Mouse (Mus musculus) fibroblast of lung, adult 2 months (primary cell): ENCODE measurements around the gene Adgrg6.

Source experiments
- DNase-seq: peaks from one replicate; pipeline ENCODE4 v3.0.0-alpha.2; 2011; ENCODE audit warnings: low read depth

The Adgrg6 gene

DNA sequence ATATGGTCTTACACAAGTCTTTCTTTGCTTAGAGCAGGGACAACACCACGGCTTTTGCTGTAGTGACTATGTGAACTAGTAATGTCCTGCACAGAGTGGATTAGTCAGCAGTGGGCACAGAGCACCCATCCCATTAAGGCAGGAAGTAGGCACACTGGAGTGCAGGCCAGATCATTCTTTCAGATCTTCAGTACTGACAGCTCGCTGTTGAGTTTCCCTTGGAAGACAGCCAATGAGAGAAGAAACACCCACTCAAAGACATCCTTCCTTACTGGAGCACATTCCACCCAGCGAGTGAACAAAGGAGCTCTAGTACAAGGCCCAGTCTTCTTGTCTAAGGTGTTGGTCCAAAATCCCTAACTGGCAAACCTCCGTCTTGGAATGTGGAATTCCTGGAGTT lies 53.6 kb downstream of the Adgrg6 start:
- DNase-seq = no peak

GRCm38 (mm10) chr10:14483257-14483656 lies 62.2 kb downstream of the Adgrg6 start:
- DNase-seq = no peak

DNA sequence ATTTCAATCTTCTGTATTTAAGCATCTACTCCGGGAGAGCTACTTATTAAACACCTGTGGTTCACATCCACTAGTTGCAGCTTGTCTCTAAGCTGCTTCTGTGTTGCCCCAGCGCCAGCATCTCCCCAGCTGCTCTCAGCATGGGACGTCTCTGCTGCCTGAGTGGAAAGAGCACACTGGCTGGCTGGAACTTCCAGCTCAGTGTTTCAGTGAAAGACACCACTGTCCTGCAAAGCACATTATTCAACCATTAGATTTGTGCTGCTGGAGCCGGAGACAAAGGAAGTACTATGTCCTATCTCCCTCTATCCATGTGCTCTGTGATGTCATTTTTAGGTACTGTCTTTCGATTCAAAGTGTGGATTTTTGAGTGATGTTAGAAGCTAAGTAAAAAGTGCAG lies 63.0 kb downstream of the Adgrg6 start:
- DNase-seq = no peak

DNA sequence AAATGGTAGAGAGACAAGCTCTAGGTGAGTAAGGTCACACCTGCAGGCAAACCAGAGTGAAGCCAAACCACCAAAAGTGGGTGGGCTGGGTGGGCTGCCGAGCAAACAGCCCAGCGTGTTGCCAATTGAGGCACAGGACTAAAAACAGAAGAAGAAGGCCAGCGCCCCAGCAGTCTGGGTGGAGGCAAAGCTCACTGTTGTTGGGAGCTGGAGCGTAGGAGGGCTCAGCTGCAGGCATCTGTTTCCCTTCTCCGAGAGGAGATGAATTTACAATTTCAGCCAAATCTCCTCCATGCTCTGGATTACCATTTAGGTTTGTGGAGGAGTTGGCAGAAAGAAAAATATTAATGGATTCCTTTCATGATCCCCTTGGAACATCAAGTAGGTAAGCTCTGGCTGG lies 64.5 kb downstream of the Adgrg6 start:
- DNase-seq = no peak

DNA sequence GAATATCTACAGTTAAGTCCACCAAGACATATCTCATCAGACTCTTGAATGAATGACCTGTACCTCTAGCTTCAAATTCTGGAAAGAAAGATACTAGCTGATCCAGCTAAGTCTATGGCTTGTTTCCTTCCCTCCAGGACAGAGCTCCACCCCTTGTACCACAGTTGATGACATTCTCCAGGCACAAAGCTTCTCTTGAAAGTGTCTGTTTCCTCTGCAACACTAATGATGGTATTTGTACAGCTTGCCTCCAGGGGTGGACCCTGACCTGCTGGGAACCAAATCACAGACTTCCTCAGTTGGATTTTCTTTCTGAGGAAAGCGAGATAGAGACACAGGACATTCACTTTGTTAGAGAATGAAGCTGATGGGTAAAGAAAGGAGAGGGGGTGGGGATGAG lies 69.1 kb downstream of the Adgrg6 start:
- no peak for DNase-seq

- no peak for DNase-seq
These were observed 69.8 kb downstream of the Adgrg6 start for GRCm38 (mm10) chr10:14475641-14476040.

- no peak for DNase-seq
These were observed 70.7 kb downstream of the Adgrg6 start for GRCm38 (mm10) chr10:14474541-14475305.

DNA sequence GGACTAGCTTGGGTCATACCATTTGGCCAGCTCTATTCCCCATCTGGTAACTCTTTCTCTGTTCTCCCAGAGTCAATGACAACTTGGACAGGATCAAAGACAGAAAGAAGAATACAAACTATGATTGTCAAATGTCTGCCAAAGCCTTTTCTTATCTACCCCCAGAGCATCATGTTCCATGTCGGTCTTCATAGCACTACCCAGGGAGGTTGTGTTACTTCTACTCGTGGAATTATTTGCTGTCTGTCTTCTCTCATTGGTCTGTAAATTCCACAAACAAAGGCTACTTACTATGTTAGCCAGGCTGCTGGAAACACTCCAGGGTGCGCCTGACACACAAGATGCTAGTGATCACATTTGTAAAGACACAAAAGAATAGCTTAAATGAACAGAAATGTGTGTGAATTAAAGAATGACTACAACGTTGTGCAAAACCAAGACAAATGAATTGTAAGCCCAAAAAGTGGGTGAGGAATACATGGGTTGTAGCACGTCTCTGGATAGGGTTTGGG lies 74.4 kb downstream of the Adgrg6 start:
- DNase-seq = no peak

DNA sequence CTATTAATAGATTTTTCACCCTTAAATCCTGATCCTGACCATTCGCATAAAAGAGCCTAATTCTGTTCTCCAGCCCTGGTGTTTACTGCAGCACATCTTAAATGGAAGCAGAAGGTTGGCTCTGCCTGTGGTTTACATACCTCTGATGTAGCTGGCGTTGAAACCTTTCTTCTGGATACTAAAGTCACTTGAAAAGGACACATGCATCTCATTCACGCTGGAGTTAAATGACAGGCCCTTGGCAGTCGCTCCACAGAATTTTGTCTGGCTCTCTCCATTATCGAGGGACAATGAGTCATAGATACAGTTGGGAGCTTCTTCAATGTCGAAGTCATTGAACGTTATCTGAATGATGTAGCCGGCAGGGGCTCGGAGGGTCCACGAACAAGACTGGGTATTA lies 76.8 kb downstream of the Adgrg6 start:
- no peak for DNase-seq

GRCm38 (mm10) chr10:14463796-14464511 lies 81.5 kb downstream of the Adgrg6 start:
- peak; percentile 57 for DNase-seq

GRCm38 (mm10) chr10:14460933-14461514 lies 84.4 kb downstream of the Adgrg6 start:
- DNase-seq = no peak

GRCm38 (mm10) chr10:14460252-14460932 lies 85.1 kb downstream of the Adgrg6 start:
- DNase-seq = no peak

DNA sequence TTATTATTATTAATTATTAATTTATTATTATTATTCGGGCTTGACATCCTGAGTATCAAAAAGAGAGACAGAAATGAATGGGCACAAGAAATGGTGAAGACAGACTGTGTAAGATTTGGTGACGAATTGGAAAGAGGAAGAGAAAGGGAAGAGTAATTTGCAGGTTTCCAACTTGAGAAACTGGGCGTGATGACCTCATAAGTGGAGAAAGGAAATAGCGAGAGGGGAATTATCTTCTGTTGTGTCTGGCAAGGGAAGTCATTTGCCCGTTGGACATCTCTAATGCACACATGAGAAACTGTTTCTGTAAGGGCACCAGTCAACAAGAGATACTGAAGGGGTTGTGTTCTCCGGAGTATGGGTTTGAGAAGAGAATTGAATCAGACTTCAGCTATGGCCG lies 85.6 kb downstream of the Adgrg6 start:
- no peak for DNase-seq

DNA sequence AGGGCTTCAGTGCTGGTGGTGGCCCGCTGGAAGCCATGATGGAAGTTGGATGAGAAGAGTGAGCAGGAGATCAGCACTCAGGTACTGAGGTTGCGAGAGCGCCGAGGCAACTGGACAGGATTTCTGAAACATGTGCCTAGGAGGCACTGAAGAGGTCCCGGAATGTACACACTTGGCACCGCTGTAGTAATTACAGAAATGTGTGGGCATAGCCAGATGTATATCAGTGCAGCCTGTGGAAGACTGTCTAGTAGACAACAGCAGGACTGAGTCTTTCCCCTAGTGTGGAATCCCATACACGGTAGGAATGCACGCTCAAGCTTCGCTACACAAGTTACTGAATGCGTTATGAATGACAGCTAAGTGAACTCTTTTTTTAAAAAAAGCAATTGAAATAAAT lies 86.1 kb downstream of the Adgrg6 start:
- DNase-seq = no peak

DNA sequence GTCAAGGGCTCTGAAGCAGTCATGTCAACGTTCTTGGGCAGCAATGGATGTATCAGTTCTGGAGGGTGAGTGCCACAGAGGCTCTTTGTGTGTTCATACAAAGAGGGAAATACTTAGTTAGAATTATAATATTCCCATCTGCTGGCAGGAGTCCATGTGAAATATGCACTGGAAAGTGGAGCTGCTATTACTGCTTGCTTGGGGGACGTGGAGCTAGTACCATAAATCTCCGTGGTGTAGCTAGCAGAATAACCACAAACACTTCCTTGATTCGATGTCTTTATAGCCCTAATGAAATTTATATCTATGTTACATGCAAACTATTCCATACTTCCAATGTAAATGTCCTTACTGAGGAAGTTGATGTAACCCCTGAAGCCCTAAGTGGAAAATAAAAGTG lies 91.0 kb downstream of the Adgrg6 start:
- no peak for DNase-seq

GRCm38 (mm10) chr10:14451811-14452210 lies 93.6 kb downstream of the Adgrg6 start:
- DNase-seq = no peak

GRCm38 (mm10) chr10:14450073-14450472 lies 95.4 kb downstream of the Adgrg6 start:
- no peak for DNase-seq

GRCm38 (mm10) chr10:14445590-14446291 lies 99.7 kb downstream of the Adgrg6 start:
- DNase-seq = no peak

DNA sequence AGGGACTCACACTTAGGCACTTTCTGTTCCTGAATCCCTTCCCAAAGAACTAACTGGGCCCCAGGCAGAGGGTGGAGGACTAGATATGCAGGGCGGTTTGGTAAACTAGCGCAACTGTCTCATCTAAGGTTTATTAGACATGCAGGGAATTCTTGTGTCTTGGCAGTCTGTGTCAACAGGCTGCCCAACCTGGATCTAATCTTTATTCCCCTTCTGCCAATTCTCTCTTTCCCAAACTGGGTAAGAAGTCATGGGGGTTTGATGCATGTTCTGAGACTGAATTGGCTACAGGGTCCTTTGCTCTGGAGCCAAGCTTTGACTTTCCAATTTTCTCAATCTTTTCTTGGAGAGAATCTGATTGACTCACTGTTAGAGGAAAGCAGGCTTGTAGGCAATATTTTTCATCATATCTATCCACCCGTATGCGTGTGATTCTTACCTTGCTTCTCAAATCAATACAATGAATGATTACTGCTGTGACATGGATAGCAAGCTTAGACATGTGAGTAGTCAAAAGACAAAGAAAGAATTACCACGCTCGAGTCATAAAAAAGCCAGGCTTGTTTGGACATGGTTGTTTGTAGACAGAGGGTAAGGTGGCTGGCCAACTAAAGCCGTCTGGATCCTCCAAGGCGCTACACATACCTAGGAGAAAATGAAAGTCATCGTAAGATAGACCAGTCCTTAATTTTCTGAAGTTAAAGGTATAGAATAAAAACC lies 104.4 kb downstream of the Adgrg6 start:
- DNase-seq = peak; percentile 40

DNA sequence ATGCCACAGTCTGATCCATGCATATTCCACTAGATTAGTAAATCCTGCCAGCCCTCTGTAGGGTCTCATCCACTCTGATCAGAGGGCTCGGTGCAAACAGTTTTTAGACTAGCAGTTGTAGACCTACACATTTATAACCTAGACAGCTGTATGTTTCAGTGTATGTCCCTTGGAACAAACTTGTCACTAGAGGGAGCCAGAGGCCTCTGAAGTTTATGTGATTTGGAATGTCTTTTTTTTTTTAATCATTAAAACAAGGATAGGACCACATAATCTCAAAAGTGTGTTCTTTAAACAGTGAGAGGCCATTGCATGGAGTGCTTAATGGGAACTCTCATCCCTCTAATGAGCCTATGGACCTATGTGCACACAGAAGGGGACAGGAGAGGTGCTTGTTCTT lies 141.4 kb downstream of the Adgrg6 start:
- DNase-seq = no peak

DNA sequence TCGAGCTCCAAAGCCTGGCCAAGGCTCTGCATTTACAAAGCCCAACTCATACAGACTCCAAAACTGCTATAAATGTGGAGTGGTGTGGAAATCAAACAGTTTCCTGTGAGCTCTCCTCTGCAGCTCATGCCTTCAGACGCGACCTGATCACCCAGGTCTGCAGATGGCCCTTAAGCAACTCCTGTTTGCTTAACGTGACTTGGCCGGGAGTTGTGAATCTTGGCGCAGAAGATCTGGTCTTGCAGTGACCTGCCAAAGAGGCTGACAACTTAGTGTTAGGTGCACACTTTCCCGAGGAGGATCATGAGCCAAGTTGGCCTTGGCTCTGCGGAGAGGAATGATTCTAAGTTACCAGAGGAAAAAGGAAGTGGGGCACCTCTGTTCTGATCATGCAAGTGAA lies 143.7 kb downstream of the Adgrg6 start:
- peak; percentile 77 for DNase-seq
